Mouse (Mus musculus) CH12.LX (cell line): ENCODE data around the gene Tas1r3.

Experiments used
- CTCF ChIP-seq, 2 experiments: IDR thresholded peaks in 1 of 2; conservative IDR thresholded peaks in 1 of 2; 2 replicates each; pipeline ENCODE4 v1.5.1; 2011 to 2012; ENCODE audit warnings: low read depth in 2 of 2, low read length in 2 of 2, improper control_type of control experiment in 1 of 2, inconsistent platforms in 1 of 2, mild to moderate bottlenecking in 1 of 2, moderate library complexity in 1 of 2
- JUND ChIP-seq: conservative IDR thresholded peaks from 2 replicates; pipeline ENCODE4 v1.6.1; 2011; ENCODE audit warnings: low read depth, low read length, improper control_type of control experiment
- MAX ChIP-seq: IDR thresholded peaks from 2 replicates; pipeline ENCODE4 v1.6.1; 2011; ENCODE audit warnings: low read length, improper control_type of control experiment
- POLR2AphosphoS2 ChIP-seq: IDR thresholded peaks from 2 replicates; pipeline ENCODE4 v1.6.1; 2011; ENCODE audit warnings: low read depth, low read length, improper control_type of control experiment
- TCF12 ChIP-seq: IDR thresholded peaks from 2 replicates; pipeline ENCODE4 v1.6.1; 2014; ENCODE audit warnings: low read depth, mild to moderate bottlenecking, inconsistent platforms, low read length, improper control_type of control experiment

DNA sequence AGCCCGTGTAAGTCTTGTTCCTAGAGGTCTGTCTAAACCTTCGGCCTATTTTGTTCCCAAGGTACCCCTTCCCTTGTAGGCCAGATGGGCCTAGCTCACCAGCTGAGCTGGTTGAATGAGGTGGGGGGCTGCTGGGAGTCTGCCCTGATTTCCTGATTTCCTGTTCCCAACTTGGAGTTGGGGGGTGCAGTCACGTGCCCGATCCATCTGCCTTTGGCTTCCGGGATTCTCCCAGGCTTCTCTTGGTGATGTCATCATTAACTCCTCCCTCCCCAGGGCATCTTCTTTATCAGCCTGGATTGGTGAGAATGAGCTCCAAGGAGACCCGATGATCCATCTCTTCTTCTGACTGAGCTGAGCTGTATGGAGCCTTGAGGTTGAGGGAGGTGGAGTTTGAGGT, 32.1 kb upstream of the Tas1r3 start:
- TF ChIP-seq TCF12 (no peak), CTCF (conservative IDR thresholded peaks at IDR 0.05 in 1 of 2, IDR thresholded peaks at IDR 0.05 in 1 of 2; ENCODE audit: low read depth in 2 of 2, low read length in 2 of 2) (no peak), JUND (no peak), POLR2AphosphoS2 (no peak), MAX (no peak)
